Mouse (Mus musculus): Measurements from ENCODE around the gene Alg14. TPM values are rescaled to one million over a fixed set of nuclear protein-coding genes. Genes with fewer than 3 reads are reported as not detected.

Gene Alg14
- total RNA-seq (2021), result 10 to 100 TPM; 12.2 to 12.7 TPM

GRCm38 (mm10) chr3:121291560-121292258, at the start of gene Alg14:
Gene Alg14 (plus strand): TSS chr3:121291773.
- DNase-seq, result peak; percentile 96

GRCm38 (mm10) chr3:121242111-121242936, 49.2 kb upstream of the Alg14 start:
- DNase-seq, result no peak

GRCm38 (mm10) chr3:121242941-121243340, 48.6 kb upstream of the Alg14 start:
- no peak for DNase-seq

GRCm38 (mm10) chr3:121250048-121250447, 41.5 kb upstream of the Alg14 start:
- no peak for DNase-seq

- no peak for DNase-seq
Measured at GRCm38 (mm10) chr3:121250576-121251433, 40.8 kb upstream of the Alg14 start.

GRCm38 (mm10) chr3:121255501-121255900, 36.1 kb upstream of the Alg14 start:
- no peak for DNase-seq

GRCm38 (mm10) chr3:121256131-121256530, 35.4 kb upstream of the Alg14 start:
- no peak for DNase-seq

- DNase-seq, result peak in 1 of 2 experiments; percentile 20
Measured at GRCm38 (mm10) chr3:121257418-121257817, 34.2 kb upstream of the Alg14 start.

GRCm38 (mm10) chr3:121258521-121259478, 32.8 kb upstream of the Alg14 start:
- DNase-seq, result no peak

- no peak for DNase-seq
Measured at GRCm38 (mm10) chr3:121260041-121260440, 31.5 kb upstream of the Alg14 start.

- no peak for DNase-seq
Measured at GRCm38 (mm10) chr3:121260831-121261230, 30.7 kb upstream of the Alg14 start.

- no peak for DNase-seq
Measured at GRCm38 (mm10) chr3:121261251-121261650, 30.3 kb upstream of the Alg14 start.

GRCm38 (mm10) chr3:121261939-121262520, 29.5 kb upstream of the Alg14 start:
- no peak for DNase-seq

GRCm38 (mm10) chr3:121262521-121263204, 28.9 kb upstream of the Alg14 start:
- DNase-seq, result peak in 1 of 2 experiments; percentile 54

- peak in 1 of 2 experiments; percentile 27 for DNase-seq
Measured at GRCm38 (mm10) chr3:121263205-121263548, 28.4 kb upstream of the Alg14 start.

- no peak for DNase-seq
Measured at GRCm38 (mm10) chr3:121264242-121264641, 27.3 kb upstream of the Alg14 start.

- no peak for DNase-seq
Measured at GRCm38 (mm10) chr3:121267283-121267682, 24.3 kb upstream of the Alg14 start.

- no peak for DNase-seq
Measured at GRCm38 (mm10) chr3:121272577-121272976, 19.0 kb upstream of the Alg14 start.

GRCm38 (mm10) chr3:121274010-121274409, 17.6 kb upstream of the Alg14 start:
- no peak for DNase-seq

- DNase-seq, result no peak
Measured at GRCm38 (mm10) chr3:121277009-121277408, 14.6 kb upstream of the Alg14 start.

GRCm38 (mm10) chr3:121277557-121277956, 14.0 kb upstream of the Alg14 start:
- DNase-seq, result no peak
